Mouse (Mus musculus) small intestine, adult 2 months (tissue): ENCODE data around the gene Rpl3l. TPM values are rescaled to one million over a fixed set of nuclear protein-coding genes. Genes with fewer than 3 reads are reported as not detected.

Experiments used
- H3K27ac ChIP-seq: fragments of 200-500 bp; 2 replicates; pipeline ENCODE4 v1.5.1; 2012; ENCODE audit warnings: low read depth, low read length, control low read depth, inconsistent platforms; ENCODE audit not compliant: insufficient read depth
- H3K27me3 ChIP-seq: fragments of 200-500 bp; 2 replicates; pipeline ENCODE4 v1.6.1; 2012; ENCODE audit warnings: mild to moderate bottlenecking, moderate library complexity, low read length, inconsistent platforms; ENCODE audit not compliant: control insufficient read depth, insufficient read depth
- H3K36me3 ChIP-seq: fragments of 200-500 bp; 2 replicates; pipeline ENCODE4 v1.6.1; 2012; ENCODE audit warnings: mild to moderate bottlenecking, low read length, control low read depth, inconsistent platforms; ENCODE audit not compliant: control insufficient read depth, insufficient read depth
- H3K4me1 ChIP-seq: fragments of 200-500 bp; 2 replicates; pipeline ENCODE4 v1.6.1; 2012; ENCODE audit warnings: low read length, inconsistent platforms, mixed read lengths; ENCODE audit not compliant: control insufficient read depth, insufficient read depth, insufficient read length
- H3K4me3 ChIP-seq: fragments of 200-500 bp; 2 replicates; pipeline ENCODE4 v1.5.1; 2012; ENCODE audit warnings: low read depth, mild to moderate bottlenecking, control low read depth, inconsistent platforms, low read length, moderate library complexity
- CTCF ChIP-seq: fragments of 200-500 bp; IDR thresholded peaks from 2 replicates; pipeline ENCODE4 v1.5.1; 2012; ENCODE audit warnings: low read depth, mild to moderate bottlenecking, control low read depth, inconsistent platforms, low read length, moderate library complexity, mixed read lengths; ENCODE audit not compliant: insufficient replicate concordance, insufficient read length; ENCODE audit errors: extremely low read depth
- POLR2A ChIP-seq: fragments of 200-500 bp; IDR thresholded peaks from 2 replicates; pipeline ENCODE4 v1.6.1; 2012; ENCODE audit warnings: low read depth, mild to moderate bottlenecking, control low read depth, inconsistent platforms, low read length, moderate library complexity
- WGBS: fragments of 180-500 bp; shearing (Covaris S2); methylation state at CpG from one replicate; pipeline ENCODE4 v1.1.7; 2018; 5-methylcytosine and 5-hydroxymethylcytosine counted together
- polyA plus RNA-seq: library from polyadenylated mRNA; depleted of rRNA; stranded (reverse); fragments of >200 nt; gene quantifications from 2 replicates; pipeline ENCODE4 v1.2.3, GENCODE M21; 2012; rRNA removed

The Rpl3l gene
- polyA plus RNA-seq, 1 experiment = 0.11 TPM

DNA sequence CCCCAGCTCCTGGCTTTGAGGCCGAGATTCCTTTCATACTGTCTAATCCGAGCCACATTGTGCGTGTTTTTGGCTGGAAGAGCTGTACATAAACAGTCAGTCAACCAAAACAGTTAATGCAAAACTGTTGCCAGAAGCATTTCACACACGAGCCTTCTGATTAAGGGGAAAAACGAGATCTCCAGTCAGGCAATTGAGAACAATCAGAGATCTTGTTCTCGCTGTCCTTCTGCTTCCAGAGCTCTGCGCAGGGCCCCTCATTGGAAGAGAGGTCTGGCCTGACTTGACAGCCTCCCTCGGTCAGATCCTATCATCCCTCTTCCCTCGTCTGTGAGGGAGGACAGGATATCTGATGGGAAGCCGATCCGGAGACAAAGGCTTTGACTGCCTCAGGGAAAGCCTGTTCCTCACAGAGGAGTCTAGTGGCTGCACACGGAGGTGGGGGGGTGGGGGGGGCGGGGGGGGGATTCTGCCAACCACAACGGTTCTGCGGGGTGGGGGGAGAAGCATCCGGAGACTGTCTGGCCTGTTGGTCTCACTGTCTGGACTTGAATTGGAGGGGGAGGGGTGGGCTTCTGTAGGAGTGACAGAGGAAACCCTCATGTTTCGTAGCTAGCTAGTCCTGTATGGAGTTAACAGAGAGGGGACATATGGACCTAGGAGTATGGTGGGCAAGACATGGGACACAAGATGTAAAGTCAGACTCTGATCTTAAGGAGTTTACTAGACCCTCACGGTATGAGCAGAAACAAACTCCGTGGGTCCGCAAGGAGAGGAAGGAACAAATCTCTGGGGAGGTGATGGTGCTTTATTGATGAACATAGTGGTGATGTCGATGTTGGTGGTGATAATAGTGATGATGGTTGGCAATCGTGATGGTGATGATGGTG, 37.6 kb downstream of the Rpl3l start:
- H3K27ac ChIP-seq = no peak overlapping the region
- TF ChIP-seq CTCF = no peak
- TF ChIP-seq POLR2A = no peak
- H3K36me3 ChIP-seq = no peaks in the 10 kb centered on the region
- H3K27me3 ChIP-seq = no peaks in the 10 kb centered on the region; the same call in 1 of the 2 replicates
- 56% methylated on average over 21 of the region's 22 CpGs for WGBS
- H3K4me3 ChIP-seq = no peak overlapping the region
- no peaks in the 10 kb centered on the region for H3K4me1 ChIP-seq

DNA sequence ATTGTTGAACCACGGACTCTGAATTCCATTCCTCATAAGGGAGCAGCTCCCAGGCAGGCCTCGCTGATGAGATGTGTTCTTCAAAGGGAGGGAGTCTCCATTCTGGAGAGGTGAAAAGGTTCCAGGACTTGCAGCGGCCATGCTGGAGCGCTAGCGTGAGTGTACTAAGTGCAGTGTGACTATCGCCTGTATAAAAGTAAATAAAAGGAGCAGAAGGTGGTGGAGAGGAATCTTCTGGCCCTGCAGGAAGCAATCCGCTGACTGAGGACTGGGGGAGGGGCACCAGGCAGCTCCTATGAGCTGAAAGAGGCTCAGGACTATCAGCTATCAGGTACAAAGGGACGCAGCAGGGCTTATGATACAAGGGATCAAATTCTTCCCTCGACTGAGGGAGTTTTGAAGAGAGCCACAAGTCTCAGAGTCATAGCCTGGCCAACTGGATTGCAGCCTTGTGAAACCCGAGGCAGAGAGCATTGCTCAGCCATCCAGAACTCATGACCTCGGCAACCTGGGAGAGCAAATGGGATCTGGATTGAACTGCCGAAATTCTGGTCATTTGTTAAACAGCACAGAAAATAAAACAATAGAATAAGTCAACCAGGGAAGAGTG, 38.8 kb downstream of the Rpl3l start:
- no peak overlapping the region for H3K4me3 ChIP-seq
- 18% methylated on average over 12 of the region's 12 CpGs for WGBS
- H3K27ac ChIP-seq = no peak overlapping the region
- TF ChIP-seq CTCF (no peak), POLR2A (no peak)
- no peaks in the 10 kb centered on the region for H3K4me1 ChIP-seq
- H3K36me3 ChIP-seq = no peaks in the 10 kb centered on the region
- H3K27me3 ChIP-seq = no peaks in the 10 kb centered on the region; the same call in 1 of the 2 replicates

DNA sequence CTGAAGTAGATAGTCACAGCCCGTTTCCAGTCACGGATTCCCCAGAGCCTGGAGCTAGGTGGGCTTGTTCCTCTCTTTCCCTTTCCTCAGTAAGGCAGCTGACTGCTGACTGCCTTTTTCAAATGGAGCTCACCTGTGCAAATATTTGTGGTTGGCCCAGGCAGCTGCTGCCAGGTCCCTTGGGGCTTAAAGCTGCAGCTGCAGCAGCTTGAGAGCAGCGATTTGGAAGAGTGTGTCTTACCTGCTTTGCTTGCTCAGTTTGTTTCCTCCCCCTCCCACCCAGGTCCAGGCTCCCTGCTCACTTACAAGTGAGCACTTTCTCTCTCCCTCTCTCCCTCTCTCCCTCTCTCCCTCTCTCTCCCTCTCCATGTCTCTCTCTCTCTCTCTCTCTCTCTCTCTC, 41.5 kb downstream of the Rpl3l start:
- H3K27ac ChIP-seq = no peak overlapping the region
- H3K27me3 ChIP-seq = no peaks in the 10 kb centered on the region; the same call in 1 of the 2 replicates
- no peaks in the 10 kb centered on the region for H3K36me3 ChIP-seq
- WGBS = 18% methylated on average over 3 of the region's 3 CpGs
- no peak for TF ChIP-seq POLR2A
- no peak for TF ChIP-seq CTCF
- no peaks in the 10 kb centered on the region for H3K4me1 ChIP-seq
- no peak overlapping the region for H3K4me3 ChIP-seq

DNA sequence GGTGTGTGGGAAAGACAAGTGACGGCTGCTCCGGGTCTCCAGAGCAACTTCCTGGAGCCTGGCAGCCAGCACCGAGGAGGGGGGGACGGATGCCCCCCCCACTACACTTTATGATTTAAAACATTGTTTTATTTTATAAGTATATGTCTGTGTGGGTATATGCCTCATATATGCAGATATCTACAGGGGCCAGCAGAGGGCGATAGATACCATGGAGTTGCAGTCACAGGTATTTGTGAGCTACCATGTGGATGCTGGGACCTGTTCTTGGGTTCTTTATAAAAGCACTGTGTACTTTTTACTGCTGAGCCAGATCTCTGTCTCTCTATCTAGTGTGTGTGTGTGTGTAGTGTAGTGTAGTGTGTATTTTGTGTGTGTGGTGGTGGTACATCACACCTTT, 45.6 kb downstream of the Rpl3l start:
- WGBS = 80% methylated on average over 5 of the region's 5 CpGs
- H3K4me3 ChIP-seq = no peak overlapping the region
- H3K27me3 ChIP-seq = no peaks in the 10 kb centered on the region
- no peaks in the 10 kb centered on the region for H3K36me3 ChIP-seq
- TF ChIP-seq CTCF = no peak
- TF ChIP-seq POLR2A = no peak
- no peak overlapping the region for H3K27ac ChIP-seq
- no peaks in the 10 kb centered on the region for H3K4me1 ChIP-seq

DNA sequence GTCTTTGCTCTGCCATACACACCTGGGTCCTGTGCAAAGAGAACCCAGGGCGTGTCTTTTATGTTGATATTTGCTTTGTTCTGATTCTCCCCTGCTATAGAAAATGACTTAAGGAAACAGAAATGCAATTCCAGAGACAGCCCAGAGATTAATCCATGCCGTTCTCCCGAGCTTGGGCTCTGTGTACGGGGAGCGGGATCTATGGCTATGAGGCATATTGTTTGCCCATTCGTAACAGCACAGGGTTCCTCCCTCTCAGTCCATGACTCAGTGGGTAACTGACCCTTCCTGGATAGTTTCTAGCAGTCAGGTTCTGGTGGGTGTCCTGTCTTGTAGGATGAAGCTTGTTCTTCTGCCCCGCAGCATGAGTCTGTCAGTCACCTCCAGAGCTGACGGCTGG, 47.6 kb downstream of the Rpl3l start:
- Histone ChIP-seq H3K4me3 (no peak overlapping the region), H3K36me3 (no peaks in the 10 kb centered on the region), H3K4me1 (no peaks in the 10 kb centered on the region), H3K27ac (no peak overlapping the region), H3K27me3 (no peaks in the 10 kb centered on the region)
- 53% methylated on average over 8 of the region's 8 CpGs for WGBS
- no peak for TF ChIP-seq CTCF
- no peak for TF ChIP-seq POLR2A

DNA sequence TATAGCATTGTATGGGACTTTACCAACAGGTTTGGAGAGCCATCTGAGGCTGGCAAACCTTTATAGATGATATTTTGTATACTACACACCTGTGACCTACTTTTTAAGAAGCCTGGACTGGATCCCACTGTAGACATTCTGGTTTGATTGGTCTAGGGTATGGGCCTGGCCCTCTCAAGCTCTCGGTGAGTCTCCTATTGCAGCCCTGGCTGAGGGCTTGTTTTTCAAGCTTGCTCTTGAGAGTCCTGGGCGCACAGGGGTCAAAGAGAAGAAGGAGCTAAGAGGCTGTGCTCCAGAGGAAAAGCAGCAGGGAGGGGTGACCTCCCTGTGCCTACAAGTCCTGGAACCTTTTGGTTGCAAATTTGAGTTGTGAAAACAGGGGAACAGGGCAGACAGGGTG, 49.5 kb downstream of the Rpl3l start:
- WGBS = 66% methylated on average over 2 of the region's 2 CpGs
- no peaks in the 10 kb centered on the region for H3K4me1 ChIP-seq
- H3K27ac ChIP-seq = no peak overlapping the region
- H3K36me3 ChIP-seq = no peaks in the 10 kb centered on the region
- H3K27me3 ChIP-seq = no peaks in the 10 kb centered on the region
- H3K4me3 ChIP-seq = no peak overlapping the region
- TF ChIP-seq POLR2A (no peak), CTCF (no peak)

DNA sequence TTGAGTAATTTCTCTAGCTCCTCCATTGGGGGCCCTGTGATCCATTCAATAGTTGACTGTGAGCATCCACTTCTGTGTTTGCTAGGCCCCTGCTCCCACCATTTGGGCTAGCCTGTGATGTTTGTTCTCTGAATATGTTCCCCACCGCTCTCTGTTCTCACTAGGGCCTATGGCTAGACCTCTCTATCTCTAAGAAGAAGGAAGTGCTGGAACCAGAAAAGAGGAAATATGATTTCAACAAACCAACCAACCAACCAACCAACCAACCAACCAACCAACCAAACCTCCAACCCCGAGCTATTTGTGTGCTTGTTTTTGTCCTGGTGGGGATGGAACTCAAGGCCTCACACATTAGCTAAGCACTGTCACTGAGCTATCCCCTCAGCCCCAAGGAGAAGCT, 53.2 kb downstream of the Rpl3l start:
- H3K27ac ChIP-seq = no peak overlapping the region
- no peaks in the 10 kb centered on the region for H3K36me3 ChIP-seq
- 77% methylated on average over 2 of the region's 2 CpGs for WGBS
- H3K4me1 ChIP-seq = no peaks in the 10 kb centered on the region
- TF ChIP-seq POLR2A (no peak), CTCF (no peak)
- no peak overlapping the region for H3K4me3 ChIP-seq
- H3K27me3 ChIP-seq = no peaks in the 10 kb centered on the region

Other genes with a start within 250 kb of the Rpl3l start
- gene Mlst8, start 248.7 kb upstream of the Rpl3l start, polyA plus RNA-seq = 16.9 and 33.7 TPM in 2 replicates
- gene Caskin1, start 239.2 kb upstream of the Rpl3l start, polyA plus RNA-seq = 0.50 and 0.77 TPM in 2 replicates
- 75.8 and 113 TPM in 2 replicates for gene Traf7, start 199.9 kb upstream of the Rpl3l start, polyA plus RNA-seq
- 1.2 and 6.1 TPM in 2 replicates for gene Rab26, start 193.6 kb upstream of the Rpl3l start, polyA plus RNA-seq
- gene Pkd1, start 178.0 kb upstream of the Rpl3l start, polyA plus RNA-seq = 26.1 and 31.9 TPM in 2 replicates
- 52.8 and 83.5 TPM in 2 replicates for gene Tsc2, start 95.2 kb upstream of the Rpl3l start, polyA plus RNA-seq
- gene Nthl1, start 95.1 kb upstream of the Rpl3l start, polyA plus RNA-seq = 6.0 and 7.2 TPM in 2 replicates
- 35.6 and 44.9 TPM in 2 replicates for gene Slc9a3r2, start 77.5 kb upstream of the Rpl3l start, polyA plus RNA-seq
- 2.0 and 6.5 TPM in 2 replicates for gene Npw, start 69.4 kb upstream of the Rpl3l start, polyA plus RNA-seq
- 41.1 and 85.8 TPM in 2 replicates for gene Zfp598, start 58.1 kb upstream of the Rpl3l start, polyA plus RNA-seq
- gene Syngr3, start 37.9 kb upstream of the Rpl3l start, polyA plus RNA-seq = 1.2 and 1.3 TPM in 2 replicates
- 22.8 and 35.9 TPM in 2 replicates for gene Gfer, start 31.7 kb upstream of the Rpl3l start, polyA plus RNA-seq
- gene Noxo1, start 31.6 kb upstream of the Rpl3l start, polyA plus RNA-seq = 57.7 and 115 TPM in 2 replicates
- 26.0 and 49.6 TPM in 2 replicates for gene Tbl3, start 20.2 kb upstream of the Rpl3l start, polyA plus RNA-seq
- 0.19 TPM in 1 of 2 replicates, not detected in the other for gene Rnf151, start 9.8 kb upstream of the Rpl3l start, polyA plus RNA-seq
- 1,627 and 2,207 TPM in 2 replicates for gene Rps2, start 9.7 kb upstream of the Rpl3l start, polyA plus RNA-seq
- 384 and 403 TPM in 2 replicates for gene Ndufb10, start 3.3 kb upstream of the Rpl3l start, polyA plus RNA-seq
- gene Msrb1, start 8.8 kb downstream of the Rpl3l start, polyA plus RNA-seq = 29.5 and 54.2 TPM in 2 replicates
- gene Hs3st6, start 25.2 kb downstream of the Rpl3l start, polyA plus RNA-seq = 1.7 and 2.8 TPM in 2 replicates
- gene Meiob, start 76.5 kb downstream of the Rpl3l start, polyA plus RNA-seq = not detected in 2 replicates
- gene Hagh, start 112.3 kb downstream of the Rpl3l start, polyA plus RNA-seq = 352 and 372 TPM in 2 replicates
- 65.2 and 108 TPM in 2 replicates for gene Fahd1, start 122.5 kb downstream of the Rpl3l start, polyA plus RNA-seq
- gene Igfals, start 138.2 kb downstream of the Rpl3l start, polyA plus RNA-seq = 0.42 and 1.4 TPM in 2 replicates
- gene Nubp2, start 158.5 kb downstream of the Rpl3l start, polyA plus RNA-seq = 33.0 and 39.9 TPM in 2 replicates
- gene Spsb3, start 158.8 kb downstream of the Rpl3l start, polyA plus RNA-seq = 51.5 and 88.1 TPM in 2 replicates
- 20.3 and 21.0 TPM in 2 replicates for gene Eme2, start 167.3 kb downstream of the Rpl3l start, polyA plus RNA-seq
- gene Mrps34, start 167.3 kb downstream of the Rpl3l start, polyA plus RNA-seq = 244 and 319 TPM in 2 replicates
- gene Nme3, start 168.7 kb downstream of the Rpl3l start, polyA plus RNA-seq = 29.4 and 52.4 TPM in 2 replicates
- 37.0 and 51.7 TPM in 2 replicates for gene Mapk8ip3, start 209.2 kb downstream of the Rpl3l start, polyA plus RNA-seq
- 13.3 and 18.2 TPM in 2 replicates for gene Jpt2, start 232.9 kb downstream of the Rpl3l start, polyA plus RNA-seq